ENCODE assay signal across 14 mouse cellular contexts in the genomic region with DNA sequence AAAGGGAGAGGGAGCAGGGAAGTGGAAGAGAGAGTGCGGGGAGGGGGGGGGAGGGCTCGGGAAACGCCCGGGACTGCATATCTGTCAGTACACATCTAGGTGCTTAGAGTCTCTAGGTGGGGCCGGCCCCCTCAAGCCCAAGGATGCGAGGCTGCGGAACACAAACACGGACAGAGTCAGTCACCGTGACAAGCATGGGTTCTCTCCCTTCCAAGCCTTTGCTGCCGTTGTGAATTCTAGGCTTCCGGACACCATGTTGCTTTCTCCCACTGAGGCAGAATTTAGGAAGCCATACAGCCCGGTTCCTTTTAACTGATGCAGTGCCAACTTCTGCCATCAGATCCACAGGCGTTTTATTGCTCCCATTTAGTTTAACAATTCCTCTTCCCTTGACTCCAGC.
A peak's percentile ranks its signal among the peaks of the same experiment; 100 is the strongest.
DNase-seq lines count a peak whose midpoint lies in the region; ATAC-seq and TF ChIP-seq lines count a peak whose summit lies in the region.
"Had no signal": no experiment of that assay in that cellular context is flagged by ENCODE, and none has a peak within 500 bp of the region (broad histone marks: within the 10 kb centered on the region; RNA-seq: fewer than 3 reads in every experiment).

No protein-coding gene starts in this region.

- 27% methylated on average over 13 of the region's 13 CpGs for WGBS in heart, embryonic 11.5 days (ENCODE audit: insufficient replicate concordance)
- WGBS in midbrain, embryonic 11.5 days: 33% methylated on average over 13 of the region's 13 CpGs
- 27% methylated on average over 13 of the region's 13 CpGs for WGBS in midbrain, postnatal 0 days
- 38% methylated on average over 13 of the region's 13 CpGs for WGBS in stomach, embryonic 15.5 days

- DNase-seq in heart, postnatal 10 days: no peak
- peak; percentile 81 for DNase-seq in midbrain, embryonic 11.5 days (ENCODE audit: low spot score, missing footprints)
- no peak for DNase-seq in midbrain, postnatal 0 days (ENCODE audit: low spot score)
- DNase-seq in hindlimb bud, embryonic 11.5 days (ENCODE audit: extremely low spot score, low read depth, low spot score): peak; percentile 37
- no peak for DNase-seq in cerebellum, postnatal 4 days (ENCODE audit: low spot score in 2 of 2)
- DNase-seq in embryo, embryonic 10 days (ENCODE audit: low spot score): no peak
- DNase-seq: adrenal gland, adult 2 months; cerebellum, adult 2 months; kidney, adult 18-20 months; liver, postnatal 0 days; midbrain, embryonic 14.5 days; thymus, adult 18-20 months had no signal

- peaks cover 21% of the 10 kb centered on the region for H3K27me3 ChIP-seq in heart, embryonic 11.5 days (ENCODE audit: control insufficient read depth, insufficient read depth, low read length)
- 0 out of 2 replicates have a peak, but pooled peaks cover 2% of the 10 kb centered on the region for H3K27me3 ChIP-seq in midbrain, embryonic 11.5 days (ENCODE audit: control insufficient read depth, insufficient read depth, low read length)
- no peaks in the 10 kb centered on the region for H3K27me3 ChIP-seq in midbrain, postnatal 0 days (ENCODE audit: insufficient read depth, low read length)
- H3K27me3 ChIP-seq in stomach, embryonic 15.5 days (replicated peaks): no peaks in the 10 kb centered on the region

- no peaks in the 10 kb centered on the region for H3K9me3 ChIP-seq in heart, embryonic 11.5 days (replicated peaks; ENCODE audit: control insufficient read depth, low read length)
- no peaks in the 10 kb centered on the region for H3K9me3 ChIP-seq in midbrain, embryonic 11.5 days (ENCODE audit: control insufficient read depth, low read length)
- H3K9me3 ChIP-seq in midbrain, postnatal 0 days (ENCODE audit: low read length): no peaks in the 10 kb centered on the region
- no peaks in the 10 kb centered on the region for H3K9me3 ChIP-seq in stomach, embryonic 15.5 days

- no peak overlapping the region for H3K4me3 ChIP-seq in heart, embryonic 11.5 days (ENCODE audit: low read depth, low read length)
- H3K4me3 ChIP-seq in midbrain, embryonic 11.5 days (ENCODE audit: low read depth, low read length): no peak overlapping the region
- H3K4me3 ChIP-seq in midbrain, postnatal 0 days (ENCODE audit: low read depth, low read length): no peak overlapping the region
- H3K4me3 ChIP-seq in stomach, embryonic 15.5 days (replicated peaks): no peak overlapping the region

- ATAC-seq in heart, embryonic 11.5 days (replicated peaks; ENCODE audit: insufficient number of reproducible peaks, low FRiP score, low TSS enrichment): no peak
- ATAC-seq in midbrain, embryonic 11.5 days (ENCODE audit: low FRiP score): no peak
- no peak for ATAC-seq in midbrain, postnatal 0 days (ENCODE audit: low FRiP score)
- ATAC-seq in stomach, embryonic 15.5 days (ENCODE audit: insufficient read depth, low FRiP score, low read depth): no peak
- ATAC-seq: liver, postnatal 0 days had no signal

- no peak overlapping the region for H3K27ac ChIP-seq in heart, embryonic 11.5 days (ENCODE audit: low read depth, low read length)
- no peak overlapping the region for H3K27ac ChIP-seq in midbrain, embryonic 11.5 days (ENCODE audit: low read depth, low read length)
- H3K27ac ChIP-seq in midbrain, postnatal 0 days (ENCODE audit: low read depth, low read length): no peak overlapping the region
- H3K27ac ChIP-seq in stomach, embryonic 15.5 days: no peak overlapping the region

- H3K9ac ChIP-seq in heart, embryonic 11.5 days (ENCODE audit: low read depth, low read length): no peak overlapping the region
- no peak overlapping the region for H3K9ac ChIP-seq in midbrain, embryonic 11.5 days (ENCODE audit: low read length)
- no peak overlapping the region for H3K9ac ChIP-seq in midbrain, postnatal 0 days (replicated peaks; ENCODE audit: low read length, poor library complexity, severe bottlenecking)
- no peak overlapping the region for H3K9ac ChIP-seq in stomach, embryonic 15.5 days
- H3K9ac ChIP-seq: liver, postnatal 0 days had no signal

- no peaks in the 10 kb centered on the region for H3K36me3 ChIP-seq in heart, embryonic 11.5 days (ENCODE audit: control insufficient read depth, insufficient read depth, low read length)
- no peaks in the 10 kb centered on the region for H3K36me3 ChIP-seq in midbrain, embryonic 11.5 days (ENCODE audit: control insufficient read depth, insufficient read depth, low read length)
- no peaks in the 10 kb centered on the region for H3K36me3 ChIP-seq in midbrain, postnatal 0 days (ENCODE audit: insufficient read depth, low read length)
- no peaks in the 10 kb centered on the region for H3K36me3 ChIP-seq in stomach, embryonic 15.5 days

- H3K4me1 ChIP-seq in heart, embryonic 11.5 days (ENCODE audit: control insufficient read depth, insufficient read depth, low read length): no peaks in the 10 kb centered on the region
- peaks cover 27% of the 10 kb centered on the region for H3K4me1 ChIP-seq in midbrain, embryonic 11.5 days (ENCODE audit: control insufficient read depth, insufficient read depth, low read length)
- peaks cover 9% of the 10 kb centered on the region; the same call in 1 of the 2 replicates for H3K4me1 ChIP-seq in midbrain, postnatal 0 days (ENCODE audit: insufficient read depth, low read length)
- H3K4me1 ChIP-seq in stomach, embryonic 15.5 days: peaks cover 32% of the 10 kb centered on the region

- intact Hi-C loops in heart, postnatal 10 days (cut with DNase I): no loop called here

- TF ChIP-seq CTCF in midbrain, postnatal 0 days (IDR thresholded peaks at IDR 0.05): no peak

- peak overlapping the region; percentile 19; the same call in 1 of the 2 replicates for H3K4me2 ChIP-seq in heart, embryonic 11.5 days
- no peak overlapping the region for H3K4me2 ChIP-seq in midbrain, embryonic 11.5 days
- no peak overlapping the region for H3K4me2 ChIP-seq in midbrain, postnatal 0 days (ENCODE audit: low read depth, low read length, poor library complexity, severe bottlenecking)
- 0 out of 2 replicates have a peak overlapping the region, but pooled peaks have one; percentile 3 for H3K4me2 ChIP-seq in stomach, embryonic 15.5 days

Comparison
In these comparisons a context has a peak if more than half of its experiments do, and no peak if none do; other contexts are left out.
1. DNase-seq: peak in midbrain, embryonic 11.5 days (single experiment) and hindlimb bud, embryonic 11.5 days (single experiment); none in heart, postnatal 10 days (0 of 2), midbrain, postnatal 0 days (single experiment), cerebellum, postnatal 4 days (0 of 2) and embryo, embryonic 10 days (single experiment).
2. H3K4me2 ChIP-seq: peak in heart, embryonic 11.5 days (single experiment) and stomach, embryonic 15.5 days (single experiment); none in midbrain, embryonic 11.5 days (single experiment) and midbrain, postnatal 0 days (single experiment).